Mouse (Mus musculus) myocyte (in vitro differentiated cells): ENCODE measurements around the gene 1700016H13Rik. TPM values are rescaled to one million over a fixed set of nuclear protein-coding genes. Genes with fewer than 3 reads are reported as not detected.

ENCODE experiments used
- H3K27me3 ChIP-seq: one replicate; pipeline ENCODE4 v1.6.1; 2011; ENCODE audit not compliant: control insufficient read depth, insufficient read depth, insufficient read length
- H3K36me3 ChIP-seq: one replicate; pipeline ENCODE4 v1.6.1; 2011; ENCODE audit not compliant: control insufficient read depth, insufficient read depth
- H3K4me2 ChIP-seq: one replicate; pipeline ENCODE4 v1.6.1; 2011; ENCODE audit warnings: low read depth, control low read depth
- H3K4me3 ChIP-seq: one replicate; pipeline ENCODE4 v1.5.1; 2011; ENCODE audit warnings: mild to moderate bottlenecking, control low read depth, moderate library complexity
- H3K79me2 ChIP-seq: one replicate; pipeline ENCODE4 v1.6.1; 2011; ENCODE audit not compliant: control insufficient read depth, insufficient read depth
- H3ac ChIP-seq: one replicate; pipeline ENCODE4 v1.6.1; 2011; ENCODE audit not compliant: control insufficient read depth, insufficient read length
- CEBPB ChIP-seq: IDR thresholded peaks from 2 replicates; pipeline ENCODE4 v1.6.1; 2011; ENCODE audit warnings: mild to moderate bottlenecking, moderate library complexity; ENCODE audit not compliant: poor library complexity, insufficient read depth, severe bottlenecking
- E2F4 ChIP-seq: IDR thresholded peaks from one replicate; pipeline ENCODE4 v1.6.1; 2011; ENCODE audit warnings: mild to moderate bottlenecking, control low read depth, moderate library complexity; ENCODE audit not compliant: insufficient read depth
- MAX ChIP-seq: IDR thresholded peaks from one replicate; pipeline ENCODE4 v1.6.1; 2011; ENCODE audit warnings: low read depth, mild to moderate bottlenecking, control low read depth
- MYOD1 ChIP-seq, 3 experiments: IDR thresholded peaks; one replicate each; pipeline ENCODE4 v1.6.1; 2011; ENCODE audit warnings: control low read depth in 2 of 3, low read depth in 2 of 3, mild to moderate bottlenecking in 2 of 3, moderate library complexity in 1 of 3; ENCODE audit not compliant: insufficient read length in 2 of 3, control insufficient read depth in 1 of 3
- MYOG ChIP-seq, 3 experiments: IDR thresholded peaks; one replicate each; pipeline ENCODE4 v1.6.1; 2011; ENCODE audit warnings: control low read depth in 2 of 3, low read depth in 2 of 3, mild to moderate bottlenecking in 2 of 3; ENCODE audit not compliant: insufficient read length in 2 of 3, control insufficient read depth in 1 of 3, insufficient read depth in 1 of 3
- POLR2A ChIP-seq: IDR thresholded peaks from one replicate; pipeline ENCODE4 v1.6.1; 2011; ENCODE audit warnings: low read depth, mild to moderate bottlenecking, control low read depth, moderate library complexity; ENCODE audit not compliant: insufficient read length
- POLR2AphosphoS2 ChIP-seq: IDR thresholded peaks from one replicate; pipeline ENCODE4 v1.6.1; 2011; ENCODE audit warnings: low read depth, control low read depth; ENCODE audit not compliant: insufficient read length
- REST ChIP-seq: IDR thresholded peaks from one replicate; pipeline ENCODE4 v1.6.1; 2011; ENCODE audit warnings: mild to moderate bottlenecking, control low read depth, moderate library complexity; ENCODE audit not compliant: insufficient read depth, insufficient read length
- SRF ChIP-seq: IDR thresholded peaks from one replicate; pipeline ENCODE4 v1.6.1; 2011; ENCODE audit warnings: low read depth; ENCODE audit not compliant: control insufficient read depth, insufficient read length
- TCF12 ChIP-seq: IDR thresholded peaks from one replicate; pipeline ENCODE4 v1.6.1; 2011; ENCODE audit warnings: mild to moderate bottlenecking, control low read depth; ENCODE audit not compliant: poor library complexity, insufficient read depth, severe bottlenecking
- TCF3 ChIP-seq: IDR thresholded peaks from one replicate; pipeline ENCODE4 v1.6.1; 2011; ENCODE audit warnings: low read depth, control low read depth; ENCODE audit not compliant: insufficient read length
- USF1 ChIP-seq: IDR thresholded peaks from one replicate; pipeline ENCODE4 v1.6.1; 2011; ENCODE audit warnings: low read depth, mild to moderate bottlenecking, control low read depth, moderate library complexity
- polyA plus RNA-seq: library from polyadenylated mRNA; unstranded; fragments of >200 nt; fragmentation: generic; extraction: Trizol; gene quantifications from one replicate; pipeline ENCODE4 v1.2.1, GENCODE M21; 2012; ENCODE audit warnings: missing spikeins

1700016H13Rik gene
- polyA plus RNA-seq, 1 experiment, result not detected

GRCm38 (mm10) chr5:103603115-103603893, 52.5 kb downstream of the 1700016H13Rik start:
- peaks cover 5% of the 10 kb centered on the region for H3K27me3 ChIP-seq
- no peaks in the 10 kb centered on the region for H3K36me3 ChIP-seq
- no peak overlapping the region for H3K4me2 ChIP-seq
- no peaks in the 10 kb centered on the region for H3K79me2 ChIP-seq
- TF ChIP-seq CEBPB, result no peak
- TF ChIP-seq TCF3, result no peak
- TF ChIP-seq TCF12, result no peak
- TF ChIP-seq USF1, result no peak
- no peak for TF ChIP-seq POLR2AphosphoS2
- TF ChIP-seq POLR2A, result no peak
- no peak for TF ChIP-seq E2F4
- TF ChIP-seq MYOG (IDR thresholded peaks at IDR 0.05; ENCODE audit: control insufficient read depth in 1 of 3, insufficient read depth in 1 of 3, insufficient read length in 2 of 3, low read depth in 2 of 3), result no peak
- no peak for TF ChIP-seq MYOD1 (IDR thresholded peaks at IDR 0.05; ENCODE audit: control insufficient read depth in 1 of 3, insufficient read length in 2 of 3, low read depth in 2 of 3)
- no peak for TF ChIP-seq SRF
- TF ChIP-seq MAX, result no peak
- TF ChIP-seq REST, result no peak
- no peak overlapping the region for H3ac ChIP-seq
- H3K4me3 ChIP-seq, result no peak overlapping the region

- Histone ChIP-seq H3K79me2 (no peaks in the 10 kb centered on the region), H3K4me2 (no peak overlapping the region), H3ac (no peak overlapping the region), H3K36me3 (no peaks in the 10 kb centered on the region), H3K27me3 (no peaks in the 10 kb centered on the region), H3K4me3 (no peak overlapping the region)
- TF ChIP-seq REST, result no peak
- TF ChIP-seq E2F4, result no peak
- no peak for TF ChIP-seq TCF12
- TF ChIP-seq POLR2AphosphoS2, result no peak
- TF ChIP-seq SRF, result no peak
- no peak for TF ChIP-seq POLR2A
- no peak for TF ChIP-seq TCF3
- TF ChIP-seq MAX, result no peak
- no peak for TF ChIP-seq CEBPB
- TF ChIP-seq USF1, result no peak
- TF ChIP-seq MYOD1 (IDR thresholded peaks at IDR 0.05; ENCODE audit: control insufficient read depth in 1 of 3, insufficient read length in 2 of 3, low read depth in 2 of 3), result no peak
- no peak for TF ChIP-seq MYOG (IDR thresholded peaks at IDR 0.05; ENCODE audit: control insufficient read depth in 1 of 3, insufficient read depth in 1 of 3, insufficient read length in 2 of 3, low read depth in 2 of 3)
These were observed 56.9 kb downstream of the 1700016H13Rik start for GRCm38 (mm10) chr5:103598881-103599280.

- H3ac ChIP-seq, result no peak overlapping the region
- no peak overlapping the region for H3K4me2 ChIP-seq
- H3K79me2 ChIP-seq, result no peaks in the 10 kb centered on the region
These were observed 57.5 kb downstream of the 1700016H13Rik start for GRCm38 (mm10) chr5:103598264-103598663.

More at GRCm38 (mm10) chr5:103598264-103598663, 57.5 kb downstream of the 1700016H13Rik start:
- TF ChIP-seq MYOG (IDR thresholded peaks at IDR 0.05; ENCODE audit: control insufficient read depth in 1 of 3, insufficient read depth in 1 of 3, insufficient read length in 2 of 3, low read depth in 2 of 3) (no peak), CEBPB (no peak), MYOD1 (IDR thresholded peaks at IDR 0.05; ENCODE audit: control insufficient read depth in 1 of 3, insufficient read length in 2 of 3, low read depth in 2 of 3) (no peak), TCF3 (no peak), TCF12 (no peak), POLR2AphosphoS2 (no peak), E2F4 (no peak), POLR2A (no peak), USF1 (no peak), MAX (no peak), REST (no peak), SRF (no peak)
- Histone ChIP-seq H3K36me3 (no peaks in the 10 kb centered on the region), H3K27me3 (no peaks in the 10 kb centered on the region), H3K4me3 (no peak overlapping the region)

Other genes with a start within 250 kb of the 1700016H13Rik start
- 5.3 TPM for gene Ptpn13, start 230.8 kb downstream of the 1700016H13Rik start, polyA plus RNA-seq
- 0.04 TPM for gene Slc10a6, start 26.6 kb downstream of the 1700016H13Rik start, polyA plus RNA-seq
- gene Aff1, start 36.4 kb upstream of the 1700016H13Rik start, polyA plus RNA-seq, result 16.4 TPM